Mouse (Mus musculus): ENCODE data around the gene Nlrp10. TPM values are rescaled to one million over a fixed set of nuclear protein-coding genes. Genes with fewer than 3 reads are reported as not detected.

Gene Nlrp10
- 0.35 and 0.52 TPM in 2 replicates for total RNA-seq (2012; rRNA removed)
- under 1 TPM in 1 of 2 experiments, not detected in 1; 0.53 TPM for polyA plus RNA-seq (2012; ENCODE audit: insufficient read depth in 1 of 2, insufficient read length in 2 of 2, low read depth in 1 of 2, low replicate concordance in 2 of 2, missing spikeins in 1 of 2)

GRCm38 (mm10) chr7:108929726-108930393 lies at the start of gene Nlrp10:
Gene Nlrp10, minus strand, starts transcription at chr7:108930178.
- Histone ChIP-seq H3K4me3 (ENCODE audit: control insufficient read depth in 1 of 2, insufficient read depth in 1 of 2, low read depth in 2 of 2, low read length in 2 of 2) (peak within 1 kb of the TSS; percentile 6 to 52), H3K4me1 (ENCODE audit: control insufficient read depth in 1 of 2, insufficient read depth in 2 of 2, low read length in 2 of 2) (peaks cover 4 to 13% of the 10 kb centered on the region in 2 experiments), H3K27me3 (ENCODE audit: control insufficient read depth in 1 of 2, insufficient read depth in 2 of 2, low read length in 2 of 2) (no peaks in the 10 kb centered on the region), H3K79me2 (ENCODE audit: control insufficient read depth, insufficient read depth, low read length, poor library complexity) (peaks cover 6% of the 10 kb centered on the region), H3K9ac (ENCODE audit: control insufficient read depth, low read depth, low read length, poor library complexity, severe bottlenecking) (peak within 1 kb of the TSS; percentile 26; the same call in 1 of the 2 replicates), H3K9me3 (replicated peaks; ENCODE audit: insufficient read depth, low read length) (no peaks in the 10 kb centered on the region), H3K36me3 (ENCODE audit: control insufficient read depth in 1 of 2, insufficient read depth in 2 of 2, low read length in 2 of 2) (peaks cover 0 to 6% of the 10 kb centered on the region in 2 experiments; a peak in 2 of 4 replicates), H3K27ac (ENCODE audit: control insufficient read depth, low read depth, low read length) (peak within 1 kb of the TSS; percentile 10; the same call in 1 of the 2 replicates)
- DNase-seq (ENCODE audit: low read depth, low spot score): peak; percentile 84
- TF ChIP-seq TAL1 (IDR thresholded peaks at IDR 0.05; ENCODE audit: low read length) (no peak), NELFE (IDR thresholded peaks at IDR 0.05; ENCODE audit: low read depth, low read length) (0 out of 2 replicates have a peak, but pooled peaks have one; percentile 20), ZNF384 (IDR thresholded peaks at IDR 0.05; ENCODE audit: low read depth, low read length) (no peak), TCF12 (IDR thresholded peaks at IDR 0.05; ENCODE audit: low read depth, low read length) (peak; percentile 41; the same call in 1 of the 2 replicates), USF1 (IDR thresholded peaks at IDR 0.05; ENCODE audit: low read depth, low read length) (no peak), ZKSCAN1 (IDR thresholded peaks at IDR 0.05; ENCODE audit: low read depth, low read length) (no peak), MXI1 (IDR thresholded peaks at IDR 0.05; ENCODE audit: low read depth, low read length) (no peak; the same call in 1 of the 2 replicates), POLR2AphosphoS5 (IDR thresholded peaks at IDR 0.05; ENCODE audit: borderline replicate concordance, low read depth, low read length) (no peak), ETS1 (IDR thresholded peaks at IDR 0.05; ENCODE audit: low read depth, low read length) (peak; percentile 76), MAFK (IDR thresholded peaks at IDR 0.05; ENCODE audit: borderline replicate concordance, low read depth, low read length) (no peak), POLR2A (IDR thresholded peaks at IDR 0.05; ENCODE audit: control insufficient read depth in 1 of 2, insufficient read depth in 1 of 2, low read depth in 1 of 2, low read length in 2 of 2, poor library complexity in 1 of 2) (no peak), JUND (IDR thresholded peaks at IDR 0.05; ENCODE audit: low read depth, low read length) (no peak), MEF2A (IDR thresholded peaks at IDR 0.05; ENCODE audit: extremely low read depth, insufficient replicate concordance, low read depth, low read length, poor library complexity, severe bottlenecking) (peak; percentile 97), UBTF (IDR thresholded peaks at IDR 0.05; ENCODE audit: borderline replicate concordance, insufficient read depth, low read depth, low read length) (no peak), GATA1 (IDR thresholded peaks at IDR 0.05; ENCODE audit: low read depth, low read length) (0 out of 2 replicates have a peak, but pooled peaks have one; percentile 18), MAX (IDR thresholded peaks at IDR 0.05; ENCODE audit: low read length) (no peak), CHD1 (IDR thresholded peaks at IDR 0.05; ENCODE audit: low read depth, low read length) (no peak), NRF1 (IDR thresholded peaks at IDR 0.05; ENCODE audit: insufficient read depth, low read depth, low read length, poor library complexity, severe bottlenecking) (no peak), SMC3 (IDR thresholded peaks at IDR 0.05; ENCODE audit: low read depth, low read length) (no peak), EP300 (IDR thresholded peaks at IDR 0.05; ENCODE audit: low read depth in 1 of 2, low read length in 2 of 2) (peak; percentile 56 to 65), SIN3A (IDR thresholded peaks at IDR 0.05; ENCODE audit: low read length) (peak; percentile 89), KAT2A (conservative IDR thresholded peaks at IDR 0.05; ENCODE audit: low read depth, low read length) (no peak), HCFC1 (IDR thresholded peaks at IDR 0.05; ENCODE audit: low read depth, low read length) (peak; percentile 70), GABPA (IDR thresholded peaks at IDR 0.05; ENCODE audit: low read depth, low read length) (no peak), MYB (IDR thresholded peaks at IDR 0.05; ENCODE audit: low read depth, low read length) (no peak), USF2 (IDR thresholded peaks at IDR 0.05; ENCODE audit: borderline replicate concordance in 1 of 2, insufficient read depth in 1 of 2, low read depth in 1 of 2, low read length in 2 of 2) (no peak), MYC (IDR thresholded peaks at IDR 0.05; ENCODE audit: low read depth, low read length) (no peak), MAZ (IDR thresholded peaks at IDR 0.05; ENCODE audit: low read depth, low read length) (peak; percentile 59; the same call in 1 of the 2 replicates), POLR2AphosphoS2 (IDR thresholded peaks at IDR 0.05; ENCODE audit: low read length) (no peak), ELF1 (IDR thresholded peaks at IDR 0.05; ENCODE audit: low read depth, low read length) (peak; percentile 59), CHD2 (IDR thresholded peaks at IDR 0.05; ENCODE audit: low read length) (no peak; the same call in 1 of the 2 replicates), CTCF (IDR thresholded peaks at IDR 0.05 in 2 of 3, conservative IDR thresholded peaks at IDR 0.05 in 1 of 3; ENCODE audit: control insufficient read depth in 1 of 3, insufficient read depth in 1 of 3, low read depth in 2 of 3, low read length in 3 of 3, poor library complexity in 1 of 3, severe bottlenecking in 1 of 3) (no peak), BHLHE40 (IDR thresholded peaks at IDR 0.05; ENCODE audit: borderline replicate concordance, low read depth, low read length) (no peak), ZMIZ1 (IDR thresholded peaks at IDR 0.05; ENCODE audit: low read depth, low read length) (0 out of 2 replicates have a peak, but pooled peaks have one; percentile 48), ZC3H11A (IDR thresholded peaks at IDR 0.05; ENCODE audit: low read depth, low read length) (no peak)
